Mouse (Mus musculus): ENCODE results near the gene Atp11c. TPM values are rescaled to one million over a fixed set of nuclear protein-coding genes. Genes with fewer than 3 reads are reported as not detected.

Gene Atp11c
- polyA plus RNA-seq, 1 experiment from 2014 or later, result 12.5 TPM

DNA sequence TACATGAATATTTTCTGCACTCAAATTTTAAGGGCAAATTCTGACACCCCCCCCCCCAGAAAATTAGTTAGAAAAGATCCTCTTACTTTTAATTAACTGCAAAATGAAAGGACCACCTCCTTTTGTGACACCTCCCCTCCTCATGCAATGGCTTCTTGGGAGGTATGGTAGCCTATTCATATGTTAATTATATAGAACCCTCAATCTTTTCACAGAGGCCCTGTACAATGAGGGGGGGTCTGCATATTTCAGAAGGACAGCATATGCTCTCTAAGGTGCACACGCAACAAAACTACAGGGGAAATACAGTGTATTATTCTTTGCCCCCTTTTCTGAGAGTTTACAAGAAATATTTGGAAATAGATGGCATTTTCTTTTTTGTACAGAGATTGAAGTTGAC is 94.7 kb downstream of the Atp11c start:
- no peak for DNase-seq (ENCODE audit: low spot score)

DNA sequence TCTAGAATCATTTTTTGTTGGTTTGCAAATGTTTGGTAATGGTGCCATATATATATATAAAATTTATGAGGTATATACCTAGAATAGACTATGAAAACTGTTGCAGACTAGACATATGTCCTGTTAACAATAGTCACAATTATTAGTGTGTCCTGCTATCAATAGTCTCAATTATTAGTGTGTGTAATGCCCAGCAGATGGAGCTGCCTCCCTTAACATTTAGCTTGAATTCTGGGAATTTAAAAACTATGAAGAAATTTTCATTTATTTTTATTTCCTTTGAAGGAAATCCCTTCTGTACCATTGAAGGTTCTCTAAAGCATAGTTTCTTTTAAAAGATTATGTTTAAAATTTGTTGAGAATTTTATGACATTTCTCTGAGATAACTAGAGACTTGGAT is 97.2 kb downstream of the Atp11c start:
- Histone ChIP-seq H3K36me3 (no peaks in the 10 kb centered on the region), H3K4me3 (no peak overlapping the region), H3K4me1 (replicated peaks) (peaks cover 3% of the 10 kb centered on the region; the same call in 1 of the 2 replicates), H3K27ac (no peak overlapping the region), H3K9me3 (no peaks in the 10 kb centered on the region), H3K27me3 (ENCODE audit: insufficient read depth, poor library complexity, severe bottlenecking) (no peaks in the 10 kb centered on the region)
- DNase-seq (ENCODE audit: low spot score), result no peak

More for the DNA sequence above, 94.7 kb downstream of the Atp11c start:
- Histone ChIP-seq H3K9me3 (no peaks in the 10 kb centered on the region), H3K27ac (no peak overlapping the region), H3K4me3 (no peak overlapping the region), H3K4me1 (replicated peaks) (peaks cover 3% of the 10 kb centered on the region; the same call in 1 of the 2 replicates), H3K27me3 (ENCODE audit: insufficient read depth, poor library complexity, severe bottlenecking) (no peaks in the 10 kb centered on the region), H3K36me3 (no peaks in the 10 kb centered on the region)
- 48% methylated on average over 1 of the region's 1 CpGs for WGBS

DNA sequence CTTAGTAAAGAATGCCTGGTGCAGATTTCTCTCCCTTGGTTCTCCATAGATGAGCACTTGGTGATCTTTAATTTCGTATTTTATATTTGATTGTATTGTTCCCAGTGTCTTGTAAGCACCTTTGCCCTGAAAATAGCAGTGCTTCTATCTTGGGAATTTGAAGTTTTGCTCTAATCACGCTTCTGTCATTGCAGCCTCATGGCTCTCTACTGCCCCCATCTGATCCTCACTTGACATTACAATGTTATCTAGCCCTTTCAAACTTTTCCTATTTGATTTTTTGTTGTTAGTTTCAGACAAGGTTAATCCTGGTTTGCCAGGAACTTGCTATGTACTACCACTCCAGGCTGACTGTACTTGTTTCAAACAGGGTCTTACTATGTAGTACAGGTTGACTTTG is 128.7 kb downstream of the Atp11c start:
- peak; percentile 2 for DNase-seq (ENCODE audit: low spot score)
- H3K27ac ChIP-seq, result no peak overlapping the region
- H3K4me3 ChIP-seq, result no peak overlapping the region
- H3K4me1 ChIP-seq (replicated peaks), result no peaks in the 10 kb centered on the region
- H3K9me3 ChIP-seq, result no peaks in the 10 kb centered on the region
- 7% methylated on average over 2 of the region's 2 CpGs for WGBS
- no peaks in the 10 kb centered on the region for H3K27me3 ChIP-seq (ENCODE audit: insufficient read depth, poor library complexity, severe bottlenecking)
- H3K36me3 ChIP-seq, result no peaks in the 10 kb centered on the region

DNA sequence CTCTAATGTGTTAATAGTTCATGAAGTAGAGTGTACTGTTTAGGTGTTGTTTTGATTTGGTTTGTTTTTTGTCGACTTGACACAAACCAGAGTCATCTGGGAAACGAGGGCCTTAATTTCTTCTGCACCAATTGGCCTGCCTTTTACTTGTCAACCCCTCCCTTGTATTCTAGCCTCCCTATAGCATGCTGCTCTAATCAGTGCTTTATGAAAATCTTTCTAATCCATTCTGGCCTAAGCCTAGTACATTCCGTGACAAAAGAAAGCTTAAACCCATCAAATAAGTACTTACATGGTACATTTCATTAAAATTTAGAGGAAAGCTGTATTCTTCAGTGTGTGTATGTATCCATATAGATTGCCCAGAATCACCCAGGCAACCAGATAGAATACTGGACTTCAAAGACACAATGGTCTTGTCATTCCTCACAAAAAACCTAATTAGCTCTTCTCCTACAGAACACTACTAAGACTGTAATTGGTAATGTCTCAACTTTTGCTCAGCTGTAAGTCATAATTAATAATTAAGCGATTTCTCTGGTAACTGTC is 177.9 kb downstream of the Atp11c start:
- no peaks in the 10 kb centered on the region for H3K27me3 ChIP-seq (ENCODE audit: insufficient read depth, poor library complexity, severe bottlenecking)
- H3K9me3 ChIP-seq, result no peaks in the 10 kb centered on the region
- no peaks in the 10 kb centered on the region for H3K36me3 ChIP-seq
- no peak overlapping the region for H3K4me3 ChIP-seq
- WGBS, result 67% methylated on average over 4 of the region's 4 CpGs
- DNase-seq (ENCODE audit: low spot score), result no peak
- H3K4me1 ChIP-seq (replicated peaks), result no peaks in the 10 kb centered on the region
- no peak overlapping the region for H3K27ac ChIP-seq

DNA sequence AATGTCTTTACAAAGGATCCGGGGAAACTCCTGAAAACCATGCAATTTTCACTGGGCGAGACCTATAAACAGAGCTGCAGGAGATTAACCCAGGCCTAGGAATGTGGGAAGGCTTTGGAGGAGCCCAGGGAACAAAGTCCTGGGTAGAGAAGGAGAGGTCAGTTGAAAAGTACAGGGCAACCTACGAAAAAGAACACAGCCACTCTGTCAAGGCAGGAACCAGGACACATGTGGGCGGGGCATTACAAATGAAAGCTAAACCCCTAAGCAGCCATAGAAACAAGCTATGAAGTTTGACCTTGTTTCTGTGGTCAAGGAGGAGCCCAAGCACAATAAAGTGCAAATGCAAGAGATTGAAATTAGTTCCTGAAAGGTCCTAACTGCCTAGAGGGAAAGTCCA is 186.8 kb downstream of the Atp11c start:
- no peaks in the 10 kb centered on the region for H3K27me3 ChIP-seq (ENCODE audit: insufficient read depth, poor library complexity, severe bottlenecking)
- H3K36me3 ChIP-seq, result no peaks in the 10 kb centered on the region
- H3K9me3 ChIP-seq, result no peaks in the 10 kb centered on the region
- H3K4me1 ChIP-seq (replicated peaks), result peaks cover 12% of the 10 kb centered on the region; the same call in 1 of the 2 replicates
- H3K4me3 ChIP-seq, result no peak overlapping the region
- WGBS, result 55% methylated on average over 4 of the region's 4 CpGs
- DNase-seq (ENCODE audit: low spot score), result no peak
- no peak overlapping the region for H3K27ac ChIP-seq

DNA sequence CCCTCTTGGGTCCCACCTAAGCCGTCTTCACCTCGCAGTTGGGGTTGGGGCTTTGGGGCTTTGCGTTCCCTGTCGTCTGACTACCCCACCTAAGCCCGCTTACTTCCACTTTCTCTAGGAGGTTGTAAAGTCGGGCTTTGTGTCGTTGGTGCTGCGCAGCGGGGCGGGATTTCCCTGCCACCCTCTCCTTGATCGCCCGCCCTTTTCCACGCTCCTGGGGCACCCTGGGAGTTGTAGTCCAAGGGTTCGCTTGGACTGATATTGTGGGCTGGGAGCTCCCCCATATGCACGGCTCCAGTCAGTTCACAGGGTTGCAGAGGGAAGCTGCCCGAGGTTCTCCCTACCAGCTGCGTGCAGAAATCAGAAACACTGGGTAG is 187.8 kb downstream of the Atp11c start:
- no peaks in the 10 kb centered on the region for H3K9me3 ChIP-seq
- peaks cover 12% of the 10 kb centered on the region; the same call in 1 of the 2 replicates for H3K4me1 ChIP-seq (replicated peaks)
- no peaks in the 10 kb centered on the region for H3K27me3 ChIP-seq (ENCODE audit: insufficient read depth, poor library complexity, severe bottlenecking)
- peak overlapping the region; percentile 68 for H3K4me3 ChIP-seq
- WGBS, result 17% methylated on average over 17 of the region's 17 CpGs
- no peaks in the 10 kb centered on the region for H3K36me3 ChIP-seq
- peak; percentile 83 for DNase-seq (ENCODE audit: low spot score)
- peak overlapping the region; percentile 98 for H3K27ac ChIP-seq

DNA sequence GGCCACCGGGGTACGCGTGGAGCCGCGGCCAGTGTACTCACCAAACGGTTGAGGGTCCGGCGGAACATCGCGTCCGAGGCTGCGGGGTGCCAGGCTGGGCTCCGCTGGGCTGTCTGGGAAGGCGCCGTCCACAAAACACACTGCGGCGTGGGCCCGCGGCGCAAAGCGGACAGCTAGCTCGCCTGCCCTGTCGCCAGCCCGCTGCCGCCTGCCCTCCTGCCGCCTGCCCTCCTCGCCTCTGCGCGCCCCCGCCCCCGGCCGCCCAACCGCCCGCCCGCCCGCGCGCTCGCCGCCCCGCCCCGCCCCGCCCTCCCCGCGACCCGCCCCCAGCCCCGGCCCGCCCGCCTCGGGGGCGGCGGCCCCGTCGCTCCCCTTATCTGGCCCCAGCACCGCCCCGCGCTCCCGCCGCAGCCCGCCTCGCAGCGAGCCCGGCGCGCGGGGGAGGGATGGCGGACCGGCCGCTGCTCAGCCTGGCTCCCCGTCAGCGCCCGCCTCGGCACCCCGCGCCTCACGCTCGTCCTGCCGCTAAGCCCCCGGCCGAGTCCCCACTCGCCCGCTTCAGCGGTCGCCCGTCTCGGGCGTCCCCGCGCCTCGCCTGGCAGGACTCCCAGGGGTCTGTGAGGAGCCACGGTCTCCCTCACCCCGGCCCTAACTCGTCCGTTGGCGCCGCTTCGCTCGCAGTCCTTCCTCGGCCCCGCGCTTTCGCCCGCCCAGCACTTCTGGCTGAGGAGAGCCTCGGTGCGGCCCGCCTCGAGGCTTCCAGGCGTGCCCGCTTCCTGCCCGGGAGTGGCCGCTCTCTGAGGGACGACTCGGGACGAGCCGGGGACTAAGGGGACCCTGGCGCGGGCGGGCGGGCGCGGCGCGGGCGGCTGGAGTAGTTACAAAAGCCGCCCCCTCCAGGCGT is 188.5 kb downstream of the Atp11c start:
- WGBS, result 23% methylated on average over 113 of the region's 126 CpGs
- peaks cover 12% of the 10 kb centered on the region; the same call in 1 of the 2 replicates for H3K4me1 ChIP-seq (replicated peaks)
- H3K27me3 ChIP-seq (ENCODE audit: insufficient read depth, poor library complexity, severe bottlenecking), result no peaks in the 10 kb centered on the region
- no peaks in the 10 kb centered on the region for H3K36me3 ChIP-seq
- peak overlapping the region; percentile 98 for H3K27ac ChIP-seq
- DNase-seq (ENCODE audit: low spot score), result peak; percentile 67
- H3K9me3 ChIP-seq, result no peaks in the 10 kb centered on the region
- peak overlapping the region; percentile 68 for H3K4me3 ChIP-seq

DNA sequence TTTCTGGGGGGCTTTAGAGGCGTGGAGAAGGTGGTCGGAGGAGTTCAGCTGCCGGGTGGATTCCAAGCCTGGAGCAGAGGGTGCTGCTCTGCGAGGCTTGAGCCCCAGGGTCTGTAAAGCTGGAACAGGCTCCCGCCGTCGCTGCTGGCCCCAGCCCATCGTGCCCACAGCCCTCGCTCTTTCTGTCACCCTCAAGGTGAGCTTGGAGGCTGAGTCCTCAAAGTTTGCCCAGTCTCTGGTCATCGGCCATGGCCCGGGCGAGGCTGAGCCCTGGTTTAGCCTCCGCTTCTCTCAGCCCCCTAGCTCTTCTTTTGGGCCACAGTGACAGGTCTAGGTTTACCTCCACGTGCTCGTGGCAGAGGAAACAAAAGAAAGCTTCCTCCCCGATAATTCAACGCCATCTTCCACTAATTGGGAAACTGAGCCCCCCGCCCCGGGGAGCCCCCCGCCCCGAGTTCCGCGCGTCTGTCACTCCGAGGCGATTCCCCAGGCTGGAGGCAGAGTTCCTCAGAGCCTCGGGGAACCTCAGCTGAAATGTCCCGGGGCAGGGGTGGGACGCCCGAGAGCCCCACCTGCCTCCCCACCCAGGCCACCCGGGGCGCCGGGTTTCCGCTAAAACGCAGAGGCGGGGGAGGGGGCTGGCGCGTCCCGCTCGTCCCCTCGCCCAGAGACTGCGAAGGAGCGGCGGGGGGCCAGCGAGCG is 189.3 kb downstream of the Atp11c start:
- 20% methylated on average over 37 of the region's 46 CpGs for WGBS
- Histone ChIP-seq H3K27me3 (ENCODE audit: insufficient read depth, poor library complexity, severe bottlenecking) (no peaks in the 10 kb centered on the region), H3K36me3 (no peaks in the 10 kb centered on the region), H3K4me3 (peak overlapping the region; percentile 68), H3K4me1 (replicated peaks) (peaks cover 12% of the 10 kb centered on the region; the same call in 1 of the 2 replicates), H3K27ac (peak overlapping the region; percentile 98), H3K9me3 (no peaks in the 10 kb centered on the region)
- peak; percentile 34 for DNase-seq (ENCODE audit: low spot score)

DNA sequence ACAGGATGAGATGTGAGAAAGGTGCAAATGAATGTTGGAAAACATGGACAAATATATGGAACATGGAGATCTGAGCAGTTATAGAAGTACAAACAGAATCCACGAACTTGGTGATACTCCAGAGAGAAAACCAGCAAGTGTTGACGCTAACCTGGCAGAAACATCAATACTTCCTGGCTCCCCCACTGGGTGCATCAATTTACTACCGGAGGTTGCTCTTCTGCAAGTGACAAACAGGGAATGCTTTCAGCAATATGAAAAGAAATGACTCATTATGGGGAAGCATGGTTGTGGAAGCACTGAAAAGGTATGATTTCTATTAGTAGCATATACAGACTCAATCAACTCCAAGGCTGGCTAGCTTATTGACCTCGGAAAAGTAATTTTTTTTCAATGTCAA is 198.2 kb downstream of the Atp11c start:
- no peak overlapping the region for H3K27ac ChIP-seq
- H3K27me3 ChIP-seq (ENCODE audit: insufficient read depth, poor library complexity, severe bottlenecking), result no peaks in the 10 kb centered on the region
- H3K36me3 ChIP-seq, result no peaks in the 10 kb centered on the region
- 77% methylated on average over 4 of the region's 4 CpGs for WGBS
- DNase-seq (ENCODE audit: low spot score), result no peak
- no peaks in the 10 kb centered on the region for H3K9me3 ChIP-seq
- H3K4me1 ChIP-seq (replicated peaks), result no peaks in the 10 kb centered on the region
- no peak overlapping the region for H3K4me3 ChIP-seq

DNA sequence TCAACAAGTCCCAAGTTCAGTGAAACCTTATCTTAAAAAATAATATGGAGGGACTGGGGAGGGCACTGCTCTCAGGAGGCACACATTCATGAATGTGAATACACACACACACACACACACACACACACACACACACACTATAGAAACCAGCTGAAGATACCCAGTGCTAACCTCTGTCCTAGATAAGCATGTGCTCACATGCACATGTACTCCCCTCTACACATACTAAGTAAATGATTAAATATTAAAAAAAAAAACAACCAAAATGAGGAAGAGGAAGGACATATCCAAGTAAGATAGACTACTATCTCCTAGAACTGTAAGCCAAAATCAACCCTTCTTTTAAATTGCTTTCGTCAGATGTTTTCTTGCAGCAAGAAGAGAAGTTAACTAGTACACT is 205.6 kb downstream of the Atp11c start:
- Histone ChIP-seq H3K27me3 (ENCODE audit: insufficient read depth, poor library complexity, severe bottlenecking) (no peaks in the 10 kb centered on the region), H3K4me3 (no peak overlapping the region), H3K4me1 (replicated peaks) (no peaks in the 10 kb centered on the region), H3K27ac (no peak overlapping the region), H3K9me3 (no peaks in the 10 kb centered on the region), H3K36me3 (no peaks in the 10 kb centered on the region)
- WGBS, result 88% methylated on average over 1 of the region's 1 CpGs
- no peak for DNase-seq (ENCODE audit: low spot score)

DNA sequence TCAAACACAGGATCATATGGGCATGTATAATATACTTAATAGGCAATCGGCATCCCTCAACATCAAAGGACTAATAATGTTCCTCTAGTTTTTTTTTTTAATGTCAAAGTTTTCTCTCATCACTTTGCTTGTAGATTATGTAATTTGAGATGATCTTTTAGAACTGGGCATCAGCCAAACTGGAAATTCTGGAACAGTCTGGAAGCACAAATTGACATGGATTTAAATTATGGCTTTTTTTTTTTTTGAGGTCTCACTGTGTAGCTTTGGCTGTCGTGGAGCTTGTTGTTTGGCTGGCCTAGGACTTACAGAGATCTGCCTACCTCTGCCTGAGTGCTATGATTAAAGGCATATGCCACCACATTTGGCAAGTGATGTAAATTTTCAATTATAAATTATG is 210.8 kb downstream of the Atp11c start:
- H3K27ac ChIP-seq, result no peak overlapping the region
- no peak overlapping the region for H3K4me3 ChIP-seq
- no peaks in the 10 kb centered on the region for H3K27me3 ChIP-seq (ENCODE audit: insufficient read depth, poor library complexity, severe bottlenecking)
- no peaks in the 10 kb centered on the region for H3K9me3 ChIP-seq
- 85% methylated on average over 2 of the region's 2 CpGs for WGBS
- H3K36me3 ChIP-seq, result no peaks in the 10 kb centered on the region
- no peak for DNase-seq (ENCODE audit: low spot score)
- H3K4me1 ChIP-seq (replicated peaks), result no peaks in the 10 kb centered on the region

DNA sequence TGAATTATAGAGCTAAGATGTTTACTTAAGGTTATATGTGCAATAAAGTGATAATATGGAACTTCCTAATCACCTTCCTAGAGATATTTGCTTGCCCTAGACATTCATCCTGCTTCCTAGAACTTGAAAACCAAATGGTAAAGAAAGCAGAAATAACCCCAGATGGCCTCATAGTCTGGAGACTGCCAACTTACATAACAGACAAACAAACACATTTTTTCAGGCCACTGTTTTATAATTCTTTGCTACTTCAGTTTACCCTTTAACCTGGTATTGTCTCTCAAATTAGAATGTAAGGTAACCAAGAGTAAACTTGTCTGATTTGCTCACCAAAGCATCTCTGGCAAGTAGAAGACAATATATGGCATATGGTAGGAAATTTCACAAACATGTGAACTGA is 212.1 kb downstream of the Atp11c start:
- H3K36me3 ChIP-seq, result no peaks in the 10 kb centered on the region
- no peak overlapping the region for H3K27ac ChIP-seq
- no peaks in the 10 kb centered on the region for H3K9me3 ChIP-seq
- H3K27me3 ChIP-seq (ENCODE audit: insufficient read depth, poor library complexity, severe bottlenecking), result no peaks in the 10 kb centered on the region
- H3K4me3 ChIP-seq, result no peak overlapping the region
- no peak for DNase-seq (ENCODE audit: low spot score)
- no peaks in the 10 kb centered on the region for H3K4me1 ChIP-seq (replicated peaks)

DNA sequence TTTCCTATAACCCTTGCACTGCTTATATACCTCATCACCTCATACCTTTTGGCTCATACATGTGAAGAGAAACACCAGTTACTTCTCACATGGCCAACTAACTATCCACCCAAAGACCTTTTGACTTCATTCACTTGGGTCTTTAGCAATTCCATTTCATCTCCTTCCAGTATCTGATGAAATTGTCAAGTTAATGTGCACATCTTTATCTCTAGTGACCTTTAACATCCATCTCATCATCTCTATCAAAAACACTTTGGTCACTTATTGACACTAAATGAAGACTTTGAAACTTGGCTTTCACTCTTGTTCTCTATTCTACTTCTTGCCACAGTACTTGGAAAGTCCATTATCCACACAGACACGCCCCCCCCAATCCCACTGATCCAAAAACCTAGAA is 243.8 kb downstream of the Atp11c start:
- no peak for DNase-seq (ENCODE audit: low spot score)
- WGBS, result 89% methylated on average over 1 of the region's 1 CpGs

More for the DNA sequence above, 243.8 kb downstream of the Atp11c start:
- Histone ChIP-seq H3K27me3 (ENCODE audit: insufficient read depth, poor library complexity, severe bottlenecking) (no peaks in the 10 kb centered on the region), H3K4me3 (no peak overlapping the region), H3K4me1 (replicated peaks) (no peaks in the 10 kb centered on the region), H3K27ac (no peak overlapping the region), H3K36me3 (no peaks in the 10 kb centered on the region), H3K9me3 (no peaks in the 10 kb centered on the region)
